Mouse (Mus musculus) lung, embryonic 15.5 days (tissue): ENCODE data around the gene Hist1h4i. TPM values are rescaled to one million over a fixed set of nuclear protein-coding genes. Genes with fewer than 3 reads are reported as not detected.
"Not testable (repeated sequence)": the region's sequence is repeated elsewhere in the genome, so short reads cannot be mapped to it uniquely, and the experiment has no call there.

ENCODE experiments used
- ATAC-seq: fragments of 200-750 bp; cut with Nextera tagmentation; 2 replicates; pipeline ENCODE4 v1.8.0; 2017; ENCODE audit warnings: moderate number of reproducible peaks, borderline replicate concordance; ENCODE audit not compliant: low FRiP score, low TSS enrichment; ENCODE audit errors: extremely low read depth
- H3K27ac ChIP-seq: fragments of 300-500 bp; sonication (generic); 2 replicates; pipeline ENCODE4 v1.5.1; 2015; ENCODE audit warnings: moderate library complexity, mild to moderate bottlenecking, inconsistent platforms
- H3K27me3 ChIP-seq: fragments of 300-500 bp; sonication (generic); 2 replicates; pipeline ENCODE4 v1.6.1; 2015; ENCODE audit warnings: inconsistent platforms
- H3K36me3 ChIP-seq: fragments of 300-500 bp; sonication (generic); 2 replicates; pipeline ENCODE4 v1.6.1; 2015; ENCODE audit warnings: inconsistent platforms
- H3K4me1 ChIP-seq: fragments of 300-500 bp; sonication (generic); 2 replicates; pipeline ENCODE4 v1.6.1; 2015; ENCODE audit warnings: inconsistent platforms
- H3K4me2 ChIP-seq: fragments of 300-500 bp; sonication (generic); 2 replicates; pipeline ENCODE4 v1.6.1; 2015; ENCODE audit warnings: inconsistent platforms, mild to moderate bottlenecking, moderate library complexity
- H3K4me3 ChIP-seq: fragments of 300-500 bp; sonication (generic); 2 replicates; pipeline ENCODE4 v1.5.1; 2015; ENCODE audit warnings: mild to moderate bottlenecking, inconsistent platforms
- H3K9ac ChIP-seq: fragments of 300-500 bp; sonication (generic); 2 replicates; pipeline ENCODE4 v1.6.1; 2015; ENCODE audit warnings: inconsistent platforms
- H3K9me3 ChIP-seq: fragments of 300-500 bp; sonication (generic); 2 replicates; pipeline ENCODE4 v1.6.1; 2016; ENCODE audit warnings: inconsistent platforms
- WGBS: fragments of 180-500 bp; shearing (Covaris S2); methylation state at CpG from one replicate; pipeline ENCODE4 v1.1.7; 2015; 5-methylcytosine and 5-hydroxymethylcytosine counted together
- polyA plus RNA-seq: library from polyadenylated mRNA; unstranded; fragments of >200 nt; fragmentation: Nextera tagmentation; extraction: Ambion mirVana; gene quantifications from 2 replicates; pipeline ENCODE4 v1.2.1, GENCODE M21; 2015

Hist1h4i gene
- polyA plus RNA-seq: 27.2 and 29.1 TPM in 2 replicates

GRCm38 (mm10) chr13:22041142-22041536 is at the start of gene Hist1h4i:
Hist1h4i (minus strand) TSS chr13:22041362.
- WGBS: under 1% methylated on average over 27 of the region's 27 CpGs
- ATAC-seq: peak; percentile 68
- Histone ChIP-seq H3K4me3 (peak within 1 kb of the TSS; percentile 41), H3K9ac (peak within 1 kb of the TSS; percentile 58), H3K4me2 (peak within 1 kb of the TSS; percentile 63), H3K4me1 (peaks cover 34% of the 10 kb centered on the region), H3K27ac (peak within 1 kb of the TSS; percentile 95)
- H3K27me3 ChIP-seq, H3K36me3 ChIP-seq, H3K9me3 ChIP-seq: not testable (repeated sequence)

- not testable (repeated sequence) for H3K36me3 ChIP-seq, H3K9me3 ChIP-seq, H3K27me3 ChIP-seq, H3K4me2 ChIP-seq, H3K4me1 ChIP-seq, ATAC-seq, H3K9ac ChIP-seq, H3K27ac ChIP-seq, H3K4me3 ChIP-seq
- WGBS: 70% methylated on average over 1 of the region's 1 CpGs
Measured at GRCm38 (mm10) chr13:22084140-22084539, 43.0 kb upstream of the Hist1h4i start, which contains the start of gene Vmn1r188. Vmn1r188 (plus strand) TSS chr13:22084440.

GRCm38 (mm10) chr13:22063468-22063867 is 22.3 kb upstream of the Hist1h4i start:
- WGBS: 26% methylated on average over 1 of the region's 1 CpGs
- Histone ChIP-seq H3K4me1 (no peaks in the 10 kb centered on the region), H3K27me3 (no peaks in the 10 kb centered on the region), H3K27ac (no peak overlapping the region), H3K4me3 (no peak overlapping the region), H3K9ac (no peak overlapping the region), H3K4me2 (no peak overlapping the region), H3K36me3 (no peaks in the 10 kb centered on the region), H3K9me3 (no peaks in the 10 kb centered on the region)
- ATAC-seq: no peak

- Histone ChIP-seq H3K4me2 (no peak overlapping the region), H3K9ac (no peak overlapping the region), H3K9me3 (no peaks in the 10 kb centered on the region), H3K27me3 (no peaks in the 10 kb centered on the region), H3K4me3 (no peak overlapping the region), H3K36me3 (no peaks in the 10 kb centered on the region), H3K27ac (no peak overlapping the region), H3K4me1 (no peaks in the 10 kb centered on the region)
- no peak for ATAC-seq
- WGBS: 59% methylated on average over 1 of the region's 1 CpGs
Measured at GRCm38 (mm10) chr13:22061422-22061821, 20.3 kb upstream of the Hist1h4i start.

- 94% methylated on average over 1 of the region's 1 CpGs for WGBS
- no peak overlapping the region for H3K27ac ChIP-seq
- H3K9me3 ChIP-seq: no peaks in the 10 kb centered on the region
- no peaks in the 10 kb centered on the region for H3K36me3 ChIP-seq
- no peak overlapping the region for H3K4me2 ChIP-seq
- no peak overlapping the region for H3K4me3 ChIP-seq
- ATAC-seq: no peak
- no peak overlapping the region for H3K9ac ChIP-seq
- no peaks in the 10 kb centered on the region for H3K4me1 ChIP-seq
- no peaks in the 10 kb centered on the region for H3K27me3 ChIP-seq
Measured at GRCm38 (mm10) chr13:22053754-22054153, 12.6 kb upstream of the Hist1h4i start.

GRCm38 (mm10) chr13:22051523-22051859 is 10.3 kb upstream of the Hist1h4i start:
- 10% methylated on average over 5 of the region's 5 CpGs for WGBS
- H3K9ac ChIP-seq: peak overlapping the region; percentile 36
- no peak for ATAC-seq

GRCm38 (mm10) chr13:22050591-22051522 is 9.7 kb upstream of the Hist1h4i start:
- ATAC-seq: peak; percentile 94
- H3K4me3 ChIP-seq: peak overlapping the region; percentile 53
- H3K4me2 ChIP-seq: peak overlapping the region; percentile 64
- H3K27me3 ChIP-seq: no peaks in the 10 kb centered on the region
- no peaks in the 10 kb centered on the region for H3K36me3 ChIP-seq
- peak overlapping the region; percentile 36 for H3K9ac ChIP-seq
- H3K27ac ChIP-seq: peak overlapping the region; percentile 90
- WGBS: under 1% methylated on average over 52 of the region's 52 CpGs
- no peaks in the 10 kb centered on the region for H3K4me1 ChIP-seq
- H3K9me3 ChIP-seq: no peaks in the 10 kb centered on the region

More at GRCm38 (mm10) chr13:22051523-22051859, 10.3 kb upstream of the Hist1h4i start:
- Histone ChIP-seq H3K4me3 (peak overlapping the region; percentile 53), H3K4me2 (peak overlapping the region; percentile 64), H3K36me3 (no peaks in the 10 kb centered on the region), H3K9me3 (no peaks in the 10 kb centered on the region), H3K27me3 (no peaks in the 10 kb centered on the region), H3K4me1 (no peaks in the 10 kb centered on the region), H3K27ac (peak overlapping the region; percentile 90)

- peak; percentile 38; the same call in 1 of the 2 replicates for ATAC-seq
- peak overlapping the region; percentile 33 for H3K9ac ChIP-seq
- peak overlapping the region; percentile 53 for H3K4me3 ChIP-seq
- no peaks in the 10 kb centered on the region for H3K27me3 ChIP-seq
- no peaks in the 10 kb centered on the region for H3K9me3 ChIP-seq
- H3K4me2 ChIP-seq: peak overlapping the region; percentile 64
- WGBS: 1% methylated on average over 14 of the region's 14 CpGs
- peak overlapping the region; percentile 90 for H3K27ac ChIP-seq
- no peaks in the 10 kb centered on the region for H3K4me1 ChIP-seq
- no peaks in the 10 kb centered on the region for H3K36me3 ChIP-seq
Measured at GRCm38 (mm10) chr13:22049737-22050440, 8.7 kb upstream of the Hist1h4i start.

GRCm38 (mm10) chr13:22049041-22049440 is 7.9 kb upstream of the Hist1h4i start:
- Histone ChIP-seq H3K4me3 (no peak overlapping the region), H3K36me3 (no peaks in the 10 kb centered on the region), H3K27me3 (no peaks in the 10 kb centered on the region), H3K9ac (no peak overlapping the region), H3K4me1 (peaks cover 7% of the 10 kb centered on the region; the same call in 1 of the 2 replicates), H3K27ac (no peak overlapping the region), H3K9me3 (no peaks in the 10 kb centered on the region), H3K4me2 (no peak overlapping the region)
- no peak for ATAC-seq
- WGBS: 80% methylated on average over 2 of the region's 2 CpGs

GRCm38 (mm10) chr13:22045311-22045710 is 4.1 kb upstream of the Hist1h4i start:
- no peak for ATAC-seq
- H3K36me3 ChIP-seq: no peaks in the 10 kb centered on the region
- peaks cover 14% of the 10 kb centered on the region for H3K4me1 ChIP-seq
- H3K9me3 ChIP-seq: no peaks in the 10 kb centered on the region
- H3K9ac ChIP-seq: no peak overlapping the region
- H3K27ac ChIP-seq: no peak overlapping the region
- WGBS: 52% methylated on average over 2 of the region's 2 CpGs
- H3K4me3 ChIP-seq: no peak overlapping the region
- H3K4me2 ChIP-seq: no peak overlapping the region
- no peaks in the 10 kb centered on the region for H3K27me3 ChIP-seq

GRCm38 (mm10) chr13:22044432-22045155 is 3.4 kb upstream of the Hist1h4i start:
- peak overlapping the region; percentile 62 for H3K4me2 ChIP-seq
- 90% methylated on average over 6 of the region's 6 CpGs for WGBS
- no peak for ATAC-seq

More at GRCm38 (mm10) chr13:22044432-22045155, 3.4 kb upstream of the Hist1h4i start:
- Histone ChIP-seq H3K9ac (no peak overlapping the region), H3K36me3 (no peaks in the 10 kb centered on the region), H3K4me3 (peak overlapping the region; percentile 39), H3K27me3 (no peaks in the 10 kb centered on the region), H3K9me3 (no peaks in the 10 kb centered on the region), H3K4me1 (peaks cover 20% of the 10 kb centered on the region), H3K27ac (peak overlapping the region; percentile 89)
